8 mouse cellular contexts compared by ENCODE assay signal in the genomic region with DNA sequence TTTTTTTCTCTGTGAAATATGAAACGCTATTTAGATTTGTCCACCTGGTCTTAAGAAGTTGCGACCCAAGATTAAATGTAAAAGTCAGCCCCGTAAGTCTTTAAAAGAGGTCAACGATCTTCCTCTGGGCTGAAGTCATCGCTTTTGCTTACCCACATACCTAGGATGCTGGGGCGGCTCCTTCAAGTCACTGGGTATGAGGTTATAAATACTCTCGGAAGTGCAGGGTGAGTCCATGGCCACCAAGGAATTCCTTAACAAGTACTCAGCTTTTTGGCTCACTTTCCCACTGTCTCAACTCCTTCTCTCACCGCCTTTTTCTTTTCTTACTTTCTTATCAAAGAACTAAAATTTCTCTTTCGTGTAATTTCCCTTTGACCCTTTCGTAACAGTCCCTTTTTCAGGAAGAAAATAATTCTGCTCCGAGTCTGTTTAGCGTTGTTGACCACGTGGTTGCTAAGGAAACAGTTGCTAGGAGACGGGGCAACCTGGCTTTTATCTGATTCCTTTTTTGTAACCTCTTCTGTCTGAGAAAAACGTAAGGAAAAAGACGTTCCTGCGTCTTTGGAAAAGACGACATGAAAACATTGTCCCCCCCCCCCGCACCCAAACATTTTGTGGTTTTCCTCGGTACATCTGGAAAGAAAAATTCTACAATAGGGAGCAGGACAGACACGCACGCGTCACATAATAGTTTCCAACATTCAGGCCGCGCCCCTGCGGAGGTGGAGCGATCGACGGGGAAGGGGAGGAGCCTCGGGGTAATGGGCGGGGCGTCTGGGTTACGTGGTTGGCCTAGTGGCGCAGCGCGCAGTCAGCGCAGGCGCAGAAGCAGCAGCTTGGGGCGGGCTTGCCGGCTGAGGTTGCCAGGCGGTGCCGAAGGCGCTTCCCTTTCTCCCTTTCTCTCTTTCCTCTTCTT. TPM values are rescaled to one million over a fixed set of nuclear protein-coding genes. Genes with fewer than 3 reads are reported as not detected.
DNase-seq lines count a peak whose midpoint lies in the region; ATAC-seq and TF ChIP-seq lines count a peak whose summit lies in the region.

A gene (minus strand): TSS at position 454 of the 919 bp plus-strand sequence.
A gene (plus strand): TSS at position 813 of the 919 bp plus-strand sequence.

- WGBS in hindbrain, postnatal 0 days, result 2% methylated on average over 43 of the region's 43 CpGs

- intact Hi-C loops in gastrocnemius, adult 2 months (cut with DNase I), result loop anchor here (5.0 kb wide), 1 partner anchor 238 kb away; a partner anchor contains a TSS
- intact Hi-C loops in left cerebral cortex, adult 2 months (cut with DNase I), result loop anchor here (5.0 kb wide), 2 partner anchors 162 to 712 kb away; a partner anchor contains a TSS

- peak within 1 kb of the TSS; percentile 70 for H3K4me2 ChIP-seq in hindbrain, postnatal 0 days (ENCODE audit: low read depth, low read length)

- no peaks in the 10 kb centered on the region for H3K9me3 ChIP-seq in hindbrain, postnatal 0 days (ENCODE audit: low read length)

- TF ChIP-seq CTCF in gastrocnemius, adult 2 months (IDR thresholded peaks at IDR 0.05), result no peak
- TF ChIP-seq CTCF in hindbrain, postnatal 0 days (IDR thresholded peaks at IDR 0.05; ENCODE audit: low read depth), result no peak
- no peak; the same call in 1 of the 2 replicates for TF ChIP-seq CTCF in left cerebral cortex, adult 2 months (IDR thresholded peaks at IDR 0.05)

- H3K4me1 ChIP-seq in hindbrain, postnatal 0 days (ENCODE audit: insufficient read depth, low read length), result peaks cover 6% of the 10 kb centered on the region

- ATAC-seq in common myeloid progenitor, adult 5-6 weeks (replicated peaks; ENCODE audit: low read depth, poor library complexity, severe bottlenecking), result peak; percentile 90
- ATAC-seq in hindbrain, postnatal 0 days, result peak; percentile 99
- peak; percentile 96 for ATAC-seq in megakaryocyte, adult 5-6 weeks (ENCODE audit: poor library complexity, severe bottlenecking)

- no peaks in the 10 kb centered on the region for H3K36me3 ChIP-seq in hindbrain, postnatal 0 days (ENCODE audit: insufficient read depth, low read length)

- DNase-seq in ZHBTc4 (ENCODE audit: low read depth, low spot score), result peak; percentile 98
- DNase-seq in gastrocnemius, adult 2 months, result peak; percentile 98
- DNase-seq in hindbrain, postnatal 0 days (ENCODE audit: low spot score), result peak; percentile 98
- DNase-seq in left cerebral cortex, adult 2 months (ENCODE audit: extremely low spot score in 1 of 2, low spot score in 2 of 2), result peak; percentile 97 to 98
- peak; percentile 96 to 97 for DNase-seq in right cerebral cortex, adult 2 months (ENCODE audit: low spot score in 2 of 2)
- peak; percentile 98 for DNase-seq in urinary bladder, postnatal 14 days (ENCODE audit: low spot score)

- no peaks in the 10 kb centered on the region for H3K27me3 ChIP-seq in hindbrain, postnatal 0 days (ENCODE audit: insufficient read depth, low read length)

- H3K9ac ChIP-seq in hindbrain, postnatal 0 days (replicated peaks; ENCODE audit: low read length), result peak within 1 kb of the TSS; percentile 68

- peak within 1 kb of the TSS; percentile 94 for H3K4me3 ChIP-seq in gastrocnemius, adult 2 months
- peak within 1 kb of the TSS; percentile 76 for H3K4me3 ChIP-seq in hindbrain, postnatal 0 days (ENCODE audit: low read length)
- H3K4me3 ChIP-seq in left cerebral cortex, adult 2 months, result peak within 1 kb of the TSS; percentile 89

- H3K27ac ChIP-seq in gastrocnemius, adult 2 months, result peak within 1 kb of the TSS; percentile 90
- peak within 1 kb of the TSS; percentile 89 for H3K27ac ChIP-seq in hindbrain, postnatal 0 days
- H3K27ac ChIP-seq in left cerebral cortex, adult 2 months, result peak within 1 kb of the TSS; percentile 87

RNA-seq across cellular contexts. Expression of the first gene that starts in this region (rescaled TPM):
- total RNA-seq in common myeloid progenitor, adult 5-6 weeks (2017), result 1.6 and 7.5 TPM in 2 replicates
- under 1 TPM; 0.20 to 0.87 TPM for total RNA-seq in gastrocnemius, adult 2 months (2021)
- 0.68 and 1.8 TPM in 2 replicates for total RNA-seq in hindbrain, postnatal 0 days (2014; rRNA removed)
- polyA plus RNA-seq in hindbrain, postnatal 0 days (2015; fragmentation: Nextera tagmentation; extraction: Ambion mirVana), result 6.4 and 7.5 TPM in 2 replicates
- 1 to 10 TPM; 3.2 to 4.2 TPM for total RNA-seq in left cerebral cortex, adult 2 months (2021)
- total RNA-seq in megakaryocyte, adult 5-6 weeks (2015), result not detected in 2 replicates
- not detected in 2 replicates for total RNA-seq in megakaryocyte, adult 5-6 weeks (2017)

RNA-seq across cellular contexts. Expression of the second gene that starts in this region (rescaled TPM):
- 7.2 and 8.4 TPM in 2 replicates for total RNA-seq in common myeloid progenitor, adult 5-6 weeks (2017)
- total RNA-seq in gastrocnemius, adult 2 months (2021), result 1 to 10 TPM; 2.6 to 3.7 TPM
- 11.2 and 16.2 TPM in 2 replicates for total RNA-seq in hindbrain, postnatal 0 days (2014; rRNA removed)
- 15.6 and 17.5 TPM in 2 replicates for polyA plus RNA-seq in hindbrain, postnatal 0 days (2015; fragmentation: Nextera tagmentation; extraction: Ambion mirVana)
- total RNA-seq in left cerebral cortex, adult 2 months (2021), result 10 to 100 TPM; 19.9 to 24.2 TPM
- 0.71 and 0.91 TPM in 2 replicates for total RNA-seq in megakaryocyte, adult 5-6 weeks (2015)
- 0.89 and 1.8 TPM in 2 replicates for total RNA-seq in megakaryocyte, adult 5-6 weeks (2017)

Comparison
In these comparisons a context has a peak if more than half of its experiments do, and no peak if none do; other contexts are left out.
1. Peak in every context shown above with its lines: DNase-seq, ATAC-seq, H3K4me3 ChIP-seq and H3K27ac ChIP-seq.